Mouse (Mus musculus) bone marrow macrophage, adult 2 months (primary cell): Measurements from ENCODE around the gene 9130213A22Rik.

ENCODE experiments used
- CTCF ChIP-seq: IDR thresholded peaks from 2 replicates; pipeline ENCODE4 v1.5.1; 2012; ENCODE audit warnings: low read depth, mild to moderate bottlenecking, low read length, moderate library complexity
- POLR2A ChIP-seq: IDR thresholded peaks from 2 replicates; pipeline ENCODE4 v1.6.1; 2012; ENCODE audit warnings: mild to moderate bottlenecking, low read depth, low read length, borderline replicate concordance

DNA sequence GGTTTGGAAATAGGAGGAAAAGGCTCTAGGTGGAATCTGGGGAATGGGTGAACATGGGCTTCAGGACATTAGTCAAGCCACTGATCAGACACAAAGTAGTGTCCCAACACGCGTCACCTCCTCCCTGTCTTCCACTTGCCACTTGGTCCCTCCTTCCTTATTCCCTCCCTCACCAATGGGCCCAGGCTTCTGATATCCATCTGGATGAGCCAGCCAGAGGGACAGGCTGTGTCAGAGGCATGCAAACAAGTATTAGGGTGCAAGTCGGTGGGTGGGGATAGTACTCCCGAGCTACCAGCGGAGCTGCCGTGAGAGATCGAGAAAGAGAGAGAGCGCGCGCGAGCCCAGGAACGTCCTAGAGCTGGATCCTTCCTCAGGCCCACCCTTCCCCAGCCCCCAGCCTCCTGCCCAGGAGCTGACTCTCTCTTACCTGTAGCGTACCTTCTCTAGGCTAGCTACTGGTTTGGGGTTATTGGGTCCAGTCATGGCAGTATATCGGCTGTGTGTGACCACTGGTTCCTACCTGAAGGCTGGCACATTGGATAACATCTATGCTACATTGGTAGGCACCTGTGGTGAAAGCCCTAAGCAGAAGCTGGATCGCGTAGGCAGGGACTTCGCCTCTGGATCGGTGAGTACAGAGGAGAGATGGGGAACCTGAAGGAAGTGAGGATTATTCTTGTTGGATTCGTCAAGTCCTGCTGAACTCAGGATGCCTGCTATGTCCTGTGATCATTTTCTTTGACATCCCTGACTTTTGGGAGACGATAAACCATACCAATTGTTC is 3.7 kb upstream of the 9130213A22Rik start:
- TF ChIP-seq CTCF: no peak; the same call in 1 of the 2 replicates
- no peak for TF ChIP-seq POLR2A
